Mouse (Mus musculus) limb, embryonic 10.5 days (tissue): Measurements from ENCODE around the gene Bcas2. TPM values are rescaled to one million over a fixed set of nuclear protein-coding genes. Genes with fewer than 3 reads are reported as not detected.
"Not testable (repeated sequence)": the region's sequence is repeated elsewhere in the genome, so short reads cannot be mapped to it uniquely, and the experiment has no call there.

Experiments
- DNase-seq: peaks from one replicate; pipeline ENCODE4 v3.0.0-alpha.2; 2017; ENCODE audit warnings: low spot score
- H3K27ac ChIP-seq: fragments of 300-500 bp; sonication (generic); 2 replicates; pipeline ENCODE4 v1.5.1; 2016; ENCODE audit warnings: mild to moderate bottlenecking
- H3K27me3 ChIP-seq: fragments of 300-500 bp; sonication (generic); 2 replicates; pipeline ENCODE4 v1.6.1; 2016; ENCODE audit warnings: low read depth, mild to moderate bottlenecking; ENCODE audit not compliant: poor library complexity, severe bottlenecking
- H3K36me3 ChIP-seq: fragments of 300-500 bp; sonication (generic); 2 replicates; pipeline ENCODE4 v1.6.1; 2016; ENCODE audit warnings: mild to moderate bottlenecking, moderate library complexity
- H3K4me1 ChIP-seq: fragments of 300-500 bp; sonication (generic); 2 replicates; pipeline ENCODE4 v1.6.1; 2016
- H3K4me3 ChIP-seq: fragments of 300-500 bp; sonication (generic); 2 replicates; pipeline ENCODE4 v1.5.1; 2016; ENCODE audit warnings: mild to moderate bottlenecking, moderate library complexity
- H3K9me3 ChIP-seq: fragments of 300-500 bp; sonication (generic); replicated peaks from 2 replicates; pipeline ENCODE4 v1.6.1; 2016; ENCODE audit warnings: mild to moderate bottlenecking
- WGBS: fragments of 180-500 bp; shearing (Covaris S2); methylation state at CpG from one replicate; pipeline ENCODE4 v1.1.7; 2016; 5-methylcytosine and 5-hydroxymethylcytosine counted together
- polyA plus RNA-seq: library from polyadenylated mRNA; unstranded; fragments of >200 nt; fragmentation: Nextera tagmentation; extraction: Ambion mirVana; gene quantifications from 2 replicates; pipeline ENCODE4 v1.2.1, GENCODE M21; 2016

Bcas2 gene
- polyA plus RNA-seq, 1 experiment from 2014 or later: 238 TPM

DNA sequence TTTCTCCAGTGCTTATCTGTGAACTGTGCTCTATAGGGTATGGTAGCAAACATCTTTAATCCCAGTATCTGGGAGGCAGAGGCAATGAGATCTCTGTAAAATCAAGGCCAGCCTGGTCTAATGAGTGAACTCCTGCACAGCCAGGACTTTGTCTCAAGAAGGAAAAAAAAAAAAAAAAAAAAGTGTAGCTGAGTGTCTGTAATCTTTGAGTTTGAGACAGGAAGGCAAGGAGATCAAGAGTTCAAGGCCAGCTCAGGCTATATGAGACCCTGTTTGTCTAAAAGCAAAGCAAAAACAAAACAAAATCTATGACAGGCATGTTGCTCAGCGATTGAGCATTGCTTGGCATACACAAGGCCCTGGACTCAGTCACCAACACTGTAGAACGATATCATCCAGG, 36.8 kb downstream of the Bcas2 start:
- Histone ChIP-seq H3K36me3 (no peaks in the 10 kb centered on the region), H3K4me1 (no peaks in the 10 kb centered on the region), H3K4me3 (no peak overlapping the region), H3K27me3 (no peaks in the 10 kb centered on the region), H3K27ac (no peak overlapping the region), H3K9me3 (no peaks in the 10 kb centered on the region)
- 76% methylated on average over 2 of the region's 2 CpGs for WGBS
- DNase-seq: no peak

DNA sequence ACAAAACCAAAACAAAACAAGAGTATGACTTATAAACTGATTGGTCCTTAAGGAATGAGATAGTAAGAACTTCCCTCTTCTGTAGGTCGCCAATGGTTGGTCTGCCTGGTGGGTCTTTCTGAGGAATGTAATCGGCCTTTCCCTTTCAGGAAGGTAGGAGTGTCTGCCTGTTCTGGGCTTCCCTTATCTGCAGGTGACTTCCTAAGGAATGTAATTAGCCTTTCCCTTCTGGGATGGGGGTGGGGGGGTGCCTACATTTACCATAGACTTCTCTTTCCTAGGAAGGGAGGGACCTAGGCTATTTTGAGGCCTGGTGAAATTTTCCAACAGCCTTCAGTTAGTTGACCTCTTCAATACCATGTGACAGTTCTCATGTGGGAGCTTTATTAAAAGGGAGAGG, 39.6 kb downstream of the Bcas2 start:
- no peak overlapping the region for H3K4me3 ChIP-seq
- H3K9me3 ChIP-seq: no peaks in the 10 kb centered on the region
- 91% methylated on average over 2 of the region's 2 CpGs for WGBS
- no peak overlapping the region for H3K27ac ChIP-seq
- H3K36me3 ChIP-seq: no peaks in the 10 kb centered on the region
- H3K27me3 ChIP-seq: no peaks in the 10 kb centered on the region
- H3K4me1 ChIP-seq: peaks cover 9% of the 10 kb centered on the region; the same call in 1 of the 2 replicates
- no peak for DNase-seq

DNA sequence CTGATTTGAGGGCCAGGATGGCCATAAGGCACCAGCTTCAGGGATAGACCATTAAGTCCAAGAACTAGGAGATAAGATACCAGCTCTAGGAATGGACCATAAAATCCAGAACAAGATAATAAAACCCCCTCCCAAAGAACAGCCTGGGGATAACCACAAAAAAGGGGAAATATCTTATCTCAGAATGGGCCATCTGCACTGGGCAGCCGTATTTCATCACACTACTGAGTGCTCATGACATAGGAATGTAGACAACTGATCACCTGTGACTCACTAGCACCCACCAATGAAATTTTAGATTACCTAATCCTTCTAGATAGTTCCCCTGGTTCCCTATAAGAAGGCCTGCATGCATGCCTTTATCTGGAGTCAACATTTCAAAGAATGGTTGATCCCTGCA, 40.7 kb downstream of the Bcas2 start:
- no peaks in the 10 kb centered on the region for H3K9me3 ChIP-seq
- no peak overlapping the region for H3K27ac ChIP-seq
- DNase-seq: no peak
- WGBS: 80% methylated on average over 1 of the region's 1 CpGs
- H3K36me3 ChIP-seq: no peaks in the 10 kb centered on the region
- H3K4me1 ChIP-seq: peaks cover 9% of the 10 kb centered on the region; the same call in 1 of the 2 replicates
- no peak overlapping the region for H3K4me3 ChIP-seq
- no peaks in the 10 kb centered on the region for H3K27me3 ChIP-seq

DNA sequence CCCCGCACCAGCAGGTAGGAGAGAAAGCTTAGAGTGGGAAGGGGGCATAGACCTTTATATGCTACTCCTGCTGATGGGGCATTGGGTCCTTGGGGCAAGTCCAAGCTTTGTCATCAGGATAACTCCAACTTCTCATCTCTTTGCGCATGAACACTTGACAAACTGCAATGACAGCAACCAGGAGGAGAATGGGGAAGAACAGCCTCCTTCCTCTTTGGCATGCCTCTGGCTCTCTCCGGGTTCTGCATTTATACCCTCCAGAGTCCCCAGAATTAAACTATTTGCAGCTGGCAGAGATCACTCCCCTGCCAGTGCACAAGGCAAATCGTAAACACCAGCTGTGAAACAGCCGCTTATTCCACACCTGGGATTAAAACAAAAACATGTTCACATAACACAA, 42.1 kb downstream of the Bcas2 start:
- H3K4me1 ChIP-seq: peaks cover 9% of the 10 kb centered on the region; the same call in 1 of the 2 replicates
- WGBS: 76% methylated on average over 5 of the region's 5 CpGs
- no peaks in the 10 kb centered on the region for H3K36me3 ChIP-seq
- H3K4me3 ChIP-seq: no peak overlapping the region
- no peak for DNase-seq
- H3K9me3 ChIP-seq: no peaks in the 10 kb centered on the region
- no peak overlapping the region for H3K27ac ChIP-seq
- H3K27me3 ChIP-seq: no peaks in the 10 kb centered on the region

DNA sequence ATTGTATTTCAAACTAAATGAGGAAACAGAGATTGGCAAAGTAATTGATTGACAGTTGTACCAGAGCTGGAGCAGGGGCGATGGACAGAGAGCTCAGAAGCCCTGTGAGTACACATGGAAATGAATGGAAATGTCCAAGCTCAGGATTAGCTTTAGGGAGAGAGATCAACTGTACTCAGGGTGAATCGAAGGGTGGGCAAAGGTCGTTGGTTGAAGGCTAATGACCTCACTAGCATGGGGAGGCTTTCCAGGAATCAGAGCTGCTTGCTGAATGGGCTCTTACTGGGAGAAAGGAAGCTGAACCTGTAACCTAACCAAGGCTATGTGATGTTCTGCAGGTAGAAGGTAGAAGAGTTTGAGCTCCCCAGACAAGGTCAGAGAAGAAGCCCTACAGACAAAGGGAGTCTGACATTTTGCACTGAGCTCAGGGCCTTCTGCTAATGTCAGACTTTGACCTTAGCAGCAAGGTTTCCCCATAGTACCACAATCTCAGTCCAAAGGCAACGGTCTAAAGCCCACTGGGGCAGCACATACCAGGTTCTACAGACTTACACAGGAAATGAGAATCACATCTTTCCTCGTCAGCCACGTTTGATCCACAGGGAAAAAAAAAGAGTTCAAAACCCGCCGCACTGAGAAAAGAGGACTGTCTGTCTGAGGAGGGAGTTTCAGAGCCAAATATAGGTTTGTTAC, 43.3 kb downstream of the Bcas2 start:
- H3K27ac ChIP-seq: no peak overlapping the region
- no peaks in the 10 kb centered on the region for H3K9me3 ChIP-seq
- no peaks in the 10 kb centered on the region for H3K36me3 ChIP-seq
- H3K4me3 ChIP-seq: no peak overlapping the region
- peaks cover 9% of the 10 kb centered on the region; the same call in 1 of the 2 replicates for H3K4me1 ChIP-seq
- 84% methylated on average over 8 of the region's 8 CpGs for WGBS
- no peak for DNase-seq
- H3K27me3 ChIP-seq: no peaks in the 10 kb centered on the region

DNA sequence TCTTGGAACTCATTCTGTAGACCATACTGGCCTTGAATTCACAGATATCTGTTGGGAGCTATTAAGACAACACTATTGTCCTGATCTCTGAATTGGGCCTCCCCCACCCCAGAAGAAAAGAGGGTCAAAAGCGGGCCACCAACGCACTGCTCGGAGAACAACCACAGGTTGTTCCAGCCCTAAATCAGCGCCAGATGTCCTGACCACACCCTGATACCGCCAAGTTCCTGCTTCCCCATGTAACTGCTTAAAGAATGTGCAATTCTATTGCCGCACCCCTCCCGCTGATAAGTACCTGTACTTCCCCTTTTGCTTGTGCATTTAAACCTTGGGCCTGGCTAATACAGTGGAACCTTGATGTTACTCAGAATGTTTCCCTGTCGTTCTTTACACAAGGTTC, 43.9 kb downstream of the Bcas2 start:
- H3K27me3 ChIP-seq, H3K4me3 ChIP-seq, H3K36me3 ChIP-seq, H3K9me3 ChIP-seq, H3K4me1 ChIP-seq, H3K27ac ChIP-seq, DNase-seq: not testable (repeated sequence)
- WGBS: 84% methylated on average over 8 of the region's 8 CpGs

DNA sequence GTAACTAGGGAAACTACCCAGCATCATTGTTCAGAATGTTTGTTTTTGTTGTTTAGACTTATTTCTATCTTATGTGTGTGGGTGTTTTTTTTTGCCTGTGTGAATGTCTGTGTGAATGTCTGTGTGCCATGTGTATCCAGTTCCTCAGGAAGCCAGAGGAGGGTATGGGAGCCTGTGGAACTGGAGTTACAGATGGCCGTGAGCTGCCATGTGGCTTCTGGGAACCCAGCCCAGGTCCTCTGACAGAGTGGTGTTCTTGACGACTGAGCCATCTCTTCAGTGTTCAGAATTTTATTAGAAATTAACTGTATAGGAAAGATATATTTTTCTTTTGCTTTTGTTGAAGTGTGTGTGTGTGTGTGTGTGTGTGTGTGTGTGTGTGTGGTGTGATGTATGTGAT, 50.0 kb downstream of the Bcas2 start:
- Histone ChIP-seq H3K4me3 (no peak overlapping the region), H3K36me3 (no peaks in the 10 kb centered on the region), H3K27ac (no peak overlapping the region), H3K4me1 (no peaks in the 10 kb centered on the region), H3K9me3 (no peaks in the 10 kb centered on the region), H3K27me3 (no peaks in the 10 kb centered on the region)
- DNase-seq: no peak
- 83% methylated on average over 2 of the region's 2 CpGs for WGBS

DNA sequence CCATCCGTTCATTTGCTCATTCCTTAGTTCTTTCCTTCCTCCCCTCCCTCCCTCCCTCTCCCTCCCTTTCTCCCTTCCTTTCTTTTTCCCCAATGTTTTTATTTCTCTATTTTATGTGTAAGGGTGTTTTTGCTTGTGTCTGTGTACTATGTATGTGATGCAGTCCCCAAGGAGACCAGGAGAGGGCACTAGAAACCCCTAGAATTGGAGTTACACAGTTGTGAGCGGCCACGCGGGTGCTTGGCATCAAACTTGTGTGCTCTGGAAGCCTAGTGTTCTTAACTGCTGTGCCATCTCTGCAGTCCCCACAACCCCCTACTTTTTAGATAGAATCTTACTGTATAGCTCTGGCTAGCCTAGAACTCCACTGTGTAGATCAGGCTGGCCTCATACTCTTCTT, 52.3 kb downstream of the Bcas2 start:
- no peak overlapping the region for H3K4me3 ChIP-seq
- peaks cover 5% of the 10 kb centered on the region; the same call in 1 of the 2 replicates for H3K9me3 ChIP-seq
- H3K36me3 ChIP-seq: no peaks in the 10 kb centered on the region
- H3K4me1 ChIP-seq: no peaks in the 10 kb centered on the region
- 60% methylated on average over 4 of the region's 4 CpGs for WGBS
- H3K27ac ChIP-seq: no peak overlapping the region
- H3K27me3 ChIP-seq: no peaks in the 10 kb centered on the region
- DNase-seq: no peak

DNA sequence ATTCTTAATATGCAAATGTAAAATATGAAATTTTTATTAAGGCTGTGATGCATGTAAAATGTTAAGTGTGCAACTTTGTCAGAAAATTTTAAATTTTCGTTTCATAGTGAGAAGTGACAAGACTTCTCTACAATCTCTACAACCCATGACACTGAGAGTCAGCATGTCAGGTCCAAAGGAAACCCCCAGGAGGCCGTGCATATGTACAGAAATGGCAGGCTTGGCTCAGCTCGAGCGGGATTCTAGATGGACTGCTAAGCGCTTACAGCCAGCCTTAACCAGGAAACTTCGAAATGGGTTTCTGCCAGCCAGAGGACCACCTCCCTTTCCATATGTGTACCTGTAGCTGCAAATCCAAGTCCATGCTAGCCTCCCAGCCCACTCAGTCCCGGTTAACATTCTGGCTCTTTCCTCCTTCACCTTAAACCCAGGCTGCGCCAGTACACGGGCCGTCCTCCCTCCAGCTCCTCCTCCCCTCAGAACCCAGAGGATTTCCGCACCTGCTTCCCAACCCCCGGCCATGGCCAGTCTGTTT, 52.8 kb downstream of the Bcas2 start:
- no peak overlapping the region for H3K27ac ChIP-seq
- WGBS: 85% methylated on average over 12 of the region's 12 CpGs

DNA sequence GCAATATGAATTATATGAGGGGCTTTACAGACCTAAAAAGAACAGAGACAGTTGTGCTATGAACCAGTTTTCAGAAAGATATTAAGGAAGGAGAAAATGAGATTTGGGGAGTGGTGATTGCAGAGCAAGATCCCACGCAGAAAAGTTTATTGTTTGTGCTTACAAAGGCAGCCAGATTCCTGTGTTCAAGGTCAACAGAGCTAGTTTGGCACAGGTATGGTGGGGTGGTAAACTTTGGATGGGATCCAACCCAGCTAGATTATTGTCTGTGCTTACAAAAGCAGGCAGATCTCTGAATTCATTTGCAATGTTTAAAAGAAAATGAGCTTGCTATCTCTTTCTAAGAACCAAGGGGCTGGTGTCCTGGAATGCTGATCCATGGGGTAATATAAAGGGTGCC, 56.3 kb downstream of the Bcas2 start:
- Histone ChIP-seq H3K4me3 (no peak overlapping the region), H3K4me1 (no peaks in the 10 kb centered on the region), H3K27me3 (no peaks in the 10 kb centered on the region), H3K36me3 (no peaks in the 10 kb centered on the region), H3K9me3 (peaks cover 5% of the 10 kb centered on the region; the same call in 1 of the 2 replicates), H3K27ac (no peak overlapping the region)
- DNase-seq: no peak
- WGBS: 90% methylated on average over 1 of the region's 1 CpGs

More for the DNA sequence above, 52.8 kb downstream of the Bcas2 start:
- DNase-seq: no peak
- Histone ChIP-seq H3K4me3 (no peak overlapping the region), H3K27me3 (no peaks in the 10 kb centered on the region), H3K36me3 (no peaks in the 10 kb centered on the region), H3K4me1 (no peaks in the 10 kb centered on the region), H3K9me3 (peaks cover 5% of the 10 kb centered on the region; the same call in 1 of the 2 replicates)

Other genes with a start within 250 kb of the Bcas2 start
- gene Sycp1, start 235.6 kb upstream of the Bcas2 start, polyA plus RNA-seq: not detected in 2 replicates
- gene Nr1h5, start 207.5 kb upstream of the Bcas2 start, polyA plus RNA-seq: not detected in 2 replicates
- gene Sike1, start 175.9 kb upstream of the Bcas2 start, polyA plus RNA-seq: 46.9 and 53.9 TPM in 2 replicates
- gene Csde1, start 151.2 kb upstream of the Bcas2 start, polyA plus RNA-seq: 380 and 462 TPM in 2 replicates
- 123 and 134 TPM in 2 replicates for gene Nras, start 113.4 kb upstream of the Bcas2 start, polyA plus RNA-seq
- 0.10 TPM in 1 of 2 replicates, not detected in the other for gene Ampd1, start 97.6 kb upstream of the Bcas2 start, polyA plus RNA-seq
- 1.7 and 3.1 TPM in 2 replicates for gene Dennd2c, start 69.1 kb upstream of the Bcas2 start, polyA plus RNA-seq
- 34.0 and 36.3 TPM in 2 replicates for gene Trim33, start 107.6 kb downstream of the Bcas2 start, polyA plus RNA-seq